Mouse (Mus musculus) lung, embryonic 15.5 days (tissue): Measurements from ENCODE around the gene Usp34. TPM values are rescaled to one million over a fixed set of nuclear protein-coding genes. Genes with fewer than 3 reads are reported as not detected.

Experiments
- ATAC-seq: fragments of 200-750 bp; cut with Nextera tagmentation; 2 replicates; pipeline ENCODE4 v1.8.0; 2017; ENCODE audit warnings: moderate number of reproducible peaks, borderline replicate concordance; ENCODE audit not compliant: low FRiP score, low TSS enrichment; ENCODE audit errors: extremely low read depth
- H3K27ac ChIP-seq: fragments of 300-500 bp; sonication (generic); 2 replicates; pipeline ENCODE4 v1.5.1; 2015; ENCODE audit warnings: moderate library complexity, mild to moderate bottlenecking, inconsistent platforms
- H3K27me3 ChIP-seq: fragments of 300-500 bp; sonication (generic); 2 replicates; pipeline ENCODE4 v1.6.1; 2015; ENCODE audit warnings: inconsistent platforms
- H3K36me3 ChIP-seq: fragments of 300-500 bp; sonication (generic); 2 replicates; pipeline ENCODE4 v1.6.1; 2015; ENCODE audit warnings: inconsistent platforms
- H3K4me1 ChIP-seq: fragments of 300-500 bp; sonication (generic); 2 replicates; pipeline ENCODE4 v1.6.1; 2015; ENCODE audit warnings: inconsistent platforms
- H3K4me2 ChIP-seq: fragments of 300-500 bp; sonication (generic); 2 replicates; pipeline ENCODE4 v1.6.1; 2015; ENCODE audit warnings: inconsistent platforms, mild to moderate bottlenecking, moderate library complexity
- H3K4me3 ChIP-seq: fragments of 300-500 bp; sonication (generic); 2 replicates; pipeline ENCODE4 v1.5.1; 2015; ENCODE audit warnings: mild to moderate bottlenecking, inconsistent platforms
- H3K9ac ChIP-seq: fragments of 300-500 bp; sonication (generic); 2 replicates; pipeline ENCODE4 v1.6.1; 2015; ENCODE audit warnings: inconsistent platforms
- H3K9me3 ChIP-seq: fragments of 300-500 bp; sonication (generic); 2 replicates; pipeline ENCODE4 v1.6.1; 2016; ENCODE audit warnings: inconsistent platforms
- WGBS: fragments of 180-500 bp; shearing (Covaris S2); methylation state at CpG from one replicate; pipeline ENCODE4 v1.1.7; 2015; 5-methylcytosine and 5-hydroxymethylcytosine counted together
- polyA plus RNA-seq: library from polyadenylated mRNA; unstranded; fragments of >200 nt; fragmentation: Nextera tagmentation; extraction: Ambion mirVana; gene quantifications from 2 replicates; pipeline ENCODE4 v1.2.1, GENCODE M21; 2015

Usp34 gene
- polyA plus RNA-seq, 1 experiment from 2014 or later, result 19.2 TPM

DNA sequence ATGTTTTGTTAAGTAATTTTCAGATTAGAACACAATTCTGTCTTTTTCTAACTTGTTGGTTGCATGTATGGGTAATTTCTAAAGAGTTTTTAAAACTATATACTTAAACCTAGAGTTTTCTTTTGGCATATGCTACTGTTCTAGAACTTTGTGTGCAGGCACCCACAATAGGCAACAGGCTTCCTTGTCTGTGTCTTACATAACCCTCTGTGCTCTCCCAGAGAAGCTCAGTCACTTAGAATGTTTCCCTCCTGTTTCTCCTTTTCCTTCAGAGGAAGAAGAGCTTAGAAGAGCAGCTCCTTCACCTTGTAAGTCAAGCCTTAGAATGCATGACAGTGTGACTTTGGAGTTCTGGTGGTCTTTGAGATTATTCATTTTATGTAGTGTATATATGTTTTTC lies 55.6 kb downstream of the Usp34 start:
- Histone ChIP-seq H3K36me3 (peaks cover 26% of the 10 kb centered on the region), H3K4me1 (no peaks in the 10 kb centered on the region)

DNA sequence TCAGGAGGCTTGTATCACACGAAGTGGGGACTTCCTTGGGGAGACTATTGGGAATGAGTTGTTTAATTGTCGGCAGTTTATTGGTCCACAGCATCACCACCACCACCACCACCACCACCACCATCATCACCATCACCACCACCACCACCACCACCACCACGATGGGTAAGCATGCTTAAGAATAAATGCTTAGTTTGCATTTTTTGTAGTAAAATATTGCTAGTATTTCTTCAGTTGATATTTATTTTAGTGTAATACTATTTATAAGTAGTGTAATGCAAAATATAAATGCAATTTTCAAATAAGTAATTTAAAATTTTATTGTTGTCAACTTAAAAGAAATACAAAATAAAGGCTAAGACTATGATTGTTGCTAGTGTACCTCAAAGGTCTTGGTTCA lies 57.7 kb downstream of the Usp34 start:
- Histone ChIP-seq H3K4me1 (no peaks in the 10 kb centered on the region), H3K9me3 (no peaks in the 10 kb centered on the region), H3K27ac (no peak overlapping the region), H3K9ac (no peak overlapping the region), H3K27me3 (no peaks in the 10 kb centered on the region), H3K4me3 (no peak overlapping the region), H3K36me3 (peaks cover 24% of the 10 kb centered on the region), H3K4me2 (no peak overlapping the region)
- 89% methylated on average over 3 of the region's 3 CpGs for WGBS
- ATAC-seq, result no peak

More for the DNA sequence above, 55.6 kb downstream of the Usp34 start:
- Histone ChIP-seq H3K27ac (no peak overlapping the region), H3K4me3 (no peak overlapping the region), H3K27me3 (no peaks in the 10 kb centered on the region), H3K4me2 (no peak overlapping the region), H3K9ac (no peak overlapping the region), H3K9me3 (no peaks in the 10 kb centered on the region)
- ATAC-seq, result no peak

DNA sequence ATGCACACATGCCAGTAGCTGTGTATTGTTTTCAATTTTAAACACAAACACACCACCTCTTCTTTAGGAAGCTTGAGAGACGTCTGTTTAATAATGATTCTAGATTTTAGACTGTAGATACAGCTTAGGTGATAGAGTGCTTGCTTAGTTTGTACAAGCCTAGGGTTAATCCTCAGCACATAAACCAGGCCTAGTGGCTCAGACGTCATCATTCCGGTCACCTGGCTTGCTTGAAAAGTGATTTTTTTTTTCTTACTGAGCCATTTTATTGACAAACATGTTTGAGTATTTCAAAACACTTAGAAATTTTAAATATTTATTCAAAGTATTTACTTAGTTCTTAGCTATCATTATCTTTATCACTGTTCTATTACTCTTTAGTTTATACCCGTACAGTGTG lies 65.3 kb downstream of the Usp34 start:
- peaks cover 37% of the 10 kb centered on the region for H3K36me3 ChIP-seq
- ATAC-seq, result no peak
- H3K4me3 ChIP-seq, result no peak overlapping the region
- H3K4me1 ChIP-seq, result no peaks in the 10 kb centered on the region
- H3K9me3 ChIP-seq, result no peaks in the 10 kb centered on the region
- H3K27me3 ChIP-seq, result no peaks in the 10 kb centered on the region
- no peak overlapping the region for H3K27ac ChIP-seq
- H3K9ac ChIP-seq, result no peak overlapping the region
- H3K4me2 ChIP-seq, result no peak overlapping the region
- WGBS, result 73% methylated on average over 4 of the region's 4 CpGs

DNA sequence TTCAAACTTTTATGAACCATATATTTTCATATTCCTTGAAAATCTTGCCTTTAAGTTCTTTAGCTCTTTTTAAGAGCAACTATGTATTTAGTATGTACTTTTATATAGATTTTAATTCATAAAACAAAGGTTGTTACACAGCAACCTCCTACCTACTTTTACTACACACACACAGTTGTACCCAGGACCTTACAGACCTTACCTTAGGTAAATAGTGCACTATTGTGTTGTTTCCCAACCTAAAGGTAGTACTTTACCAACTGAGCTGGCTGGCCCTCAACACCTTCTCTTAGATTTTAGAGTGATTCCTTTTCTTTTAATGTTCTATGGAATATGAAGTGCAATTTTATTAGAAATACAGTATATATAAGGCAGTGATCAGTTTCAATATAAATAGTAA lies 65.8 kb downstream of the Usp34 start:
- Histone ChIP-seq H3K27me3 (no peaks in the 10 kb centered on the region), H3K36me3 (peaks cover 40% of the 10 kb centered on the region), H3K4me2 (no peak overlapping the region), H3K4me3 (no peak overlapping the region), H3K9ac (no peak overlapping the region), H3K4me1 (no peaks in the 10 kb centered on the region), H3K27ac (no peak overlapping the region), H3K9me3 (no peaks in the 10 kb centered on the region)
- ATAC-seq, result no peak

- H3K27ac ChIP-seq, result no peak overlapping the region
- 87% methylated on average over 2 of the region's 2 CpGs for WGBS
- no peak overlapping the region for H3K4me2 ChIP-seq
- no peaks in the 10 kb centered on the region for H3K4me1 ChIP-seq
- no peak overlapping the region for H3K4me3 ChIP-seq
- H3K36me3 ChIP-seq, result peaks cover 38% of the 10 kb centered on the region
- H3K9ac ChIP-seq, result no peak overlapping the region
- no peaks in the 10 kb centered on the region for H3K9me3 ChIP-seq
- H3K27me3 ChIP-seq, result no peaks in the 10 kb centered on the region
- ATAC-seq, result no peak
Measured at GRCm38 (mm10) chr11:23380055-23380454, 73.4 kb downstream of the Usp34 start.

DNA sequence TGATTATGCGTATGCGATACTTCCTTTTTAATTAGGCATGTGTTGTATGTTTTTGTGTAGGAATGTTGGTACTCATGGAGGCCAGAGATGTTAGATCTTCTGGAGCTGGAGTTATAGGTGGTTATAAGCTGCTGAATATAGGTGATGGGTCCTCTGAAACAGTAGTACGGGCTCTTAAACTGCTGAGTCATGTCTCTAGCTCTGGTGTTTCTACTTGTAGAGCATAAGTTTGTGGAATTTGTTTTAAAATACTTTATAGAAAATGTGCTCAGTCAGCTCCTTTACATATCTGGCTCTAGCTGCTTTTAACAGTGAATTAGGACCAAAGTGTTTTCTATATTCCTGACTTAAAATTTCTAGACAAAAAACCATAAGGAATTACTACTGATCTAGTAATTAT lies 73.9 kb downstream of the Usp34 start:
- no peak overlapping the region for H3K4me3 ChIP-seq
- no peaks in the 10 kb centered on the region for H3K4me1 ChIP-seq
- 91% methylated on average over 3 of the region's 3 CpGs for WGBS
- no peak for ATAC-seq
- no peak overlapping the region for H3K9ac ChIP-seq
- H3K27me3 ChIP-seq, result no peaks in the 10 kb centered on the region
- H3K4me2 ChIP-seq, result no peak overlapping the region
- no peak overlapping the region for H3K27ac ChIP-seq
- H3K9me3 ChIP-seq, result no peaks in the 10 kb centered on the region
- peaks cover 34% of the 10 kb centered on the region for H3K36me3 ChIP-seq

- no peaks in the 10 kb centered on the region for H3K9me3 ChIP-seq
- no peak overlapping the region for H3K9ac ChIP-seq
- 86% methylated on average over 1 of the region's 1 CpGs for WGBS
- H3K4me1 ChIP-seq, result no peaks in the 10 kb centered on the region
- no peak for ATAC-seq
- H3K4me2 ChIP-seq, result no peak overlapping the region
- peaks cover 22% of the 10 kb centered on the region for H3K36me3 ChIP-seq
- no peak overlapping the region for H3K4me3 ChIP-seq
- H3K27me3 ChIP-seq, result no peaks in the 10 kb centered on the region
- no peak overlapping the region for H3K27ac ChIP-seq
Measured at GRCm38 (mm10) chr11:23382787-23383186, 76.1 kb downstream of the Usp34 start.

DNA sequence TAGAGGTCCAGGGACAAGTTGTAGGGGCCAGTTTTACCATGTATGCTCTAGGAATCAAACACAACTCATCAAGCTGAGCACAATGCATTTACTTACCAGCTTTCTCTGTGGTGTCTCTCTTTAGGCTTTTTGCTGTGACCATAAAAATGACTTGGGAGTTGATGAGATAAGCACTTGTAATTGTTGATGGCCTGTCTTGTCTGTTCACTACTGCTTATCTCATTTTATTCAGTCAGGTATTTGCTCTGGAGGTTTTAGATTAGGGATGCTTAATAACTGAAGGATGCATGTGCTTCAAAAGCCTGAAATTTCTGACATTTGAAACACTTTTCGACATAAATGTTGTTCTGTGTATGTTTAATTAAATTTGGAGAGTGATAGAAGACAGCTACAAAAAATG lies 83.0 kb downstream of the Usp34 start:
- no peak for ATAC-seq
- H3K27me3 ChIP-seq, result no peaks in the 10 kb centered on the region
- H3K9me3 ChIP-seq, result no peaks in the 10 kb centered on the region
- no peak overlapping the region for H3K9ac ChIP-seq
- H3K4me1 ChIP-seq, result no peaks in the 10 kb centered on the region
- no peak overlapping the region for H3K4me2 ChIP-seq
- H3K4me3 ChIP-seq, result no peak overlapping the region
- no peak overlapping the region for H3K27ac ChIP-seq
- 78% methylated on average over 1 of the region's 1 CpGs for WGBS
- peaks cover 29% of the 10 kb centered on the region for H3K36me3 ChIP-seq

DNA sequence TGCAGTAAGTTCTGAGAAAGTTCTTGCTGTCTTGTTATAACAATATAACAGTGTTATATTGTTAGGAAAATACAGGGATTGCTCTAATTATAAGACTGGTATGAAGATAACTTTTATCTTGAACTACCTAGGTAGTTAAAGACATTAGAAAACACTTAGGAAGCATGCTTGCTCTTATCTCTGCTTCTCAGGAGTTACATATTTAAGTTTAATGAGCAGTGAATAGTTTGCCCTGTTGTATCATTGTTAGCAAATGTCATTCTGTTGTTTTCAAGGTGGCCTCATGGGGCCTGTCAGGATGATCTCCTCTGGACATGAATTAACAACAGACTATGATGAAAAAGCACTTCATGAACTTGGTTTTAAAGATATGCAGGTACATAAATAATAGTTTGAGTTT lies 85.9 kb downstream of the Usp34 start:
- H3K9ac ChIP-seq, result no peak overlapping the region
- no peak overlapping the region for H3K4me2 ChIP-seq
- H3K36me3 ChIP-seq, result peaks cover 43% of the 10 kb centered on the region
- no peak overlapping the region for H3K4me3 ChIP-seq
- H3K4me1 ChIP-seq, result no peaks in the 10 kb centered on the region
- no peak overlapping the region for H3K27ac ChIP-seq
- no peaks in the 10 kb centered on the region for H3K9me3 ChIP-seq
- no peaks in the 10 kb centered on the region for H3K27me3 ChIP-seq
- ATAC-seq, result no peak

GRCm38 (mm10) chr11:23396608-23397007 lies 89.9 kb downstream of the Usp34 start:
- no peak overlapping the region for H3K27ac ChIP-seq
- H3K9me3 ChIP-seq, result no peaks in the 10 kb centered on the region
- no peak overlapping the region for H3K4me2 ChIP-seq
- H3K27me3 ChIP-seq, result no peaks in the 10 kb centered on the region
- peaks cover 34% of the 10 kb centered on the region for H3K36me3 ChIP-seq
- H3K9ac ChIP-seq, result no peak overlapping the region
- H3K4me3 ChIP-seq, result no peak overlapping the region
- no peaks in the 10 kb centered on the region for H3K4me1 ChIP-seq
- 73% methylated on average over 4 of the region's 4 CpGs for WGBS
- ATAC-seq, result no peak

GRCm38 (mm10) chr11:23400978-23401776 lies 94.5 kb downstream of the Usp34 start:
- no peak overlapping the region for H3K9ac ChIP-seq
- no peaks in the 10 kb centered on the region for H3K27me3 ChIP-seq
- no peak for ATAC-seq
- H3K4me2 ChIP-seq, result no peak overlapping the region
- H3K4me1 ChIP-seq, result no peaks in the 10 kb centered on the region
- no peak overlapping the region for H3K4me3 ChIP-seq
- H3K36me3 ChIP-seq, result peaks cover 37% of the 10 kb centered on the region
- H3K9me3 ChIP-seq, result no peaks in the 10 kb centered on the region
- no peak overlapping the region for H3K27ac ChIP-seq
- WGBS, result 87% methylated on average over 12 of the region's 12 CpGs

GRCm38 (mm10) chr11:23428301-23428700 lies 121.6 kb downstream of the Usp34 start:
- Histone ChIP-seq H3K9me3 (no peaks in the 10 kb centered on the region), H3K4me3 (no peak overlapping the region), H3K4me1 (no peaks in the 10 kb centered on the region), H3K9ac (no peak overlapping the region), H3K27me3 (no peaks in the 10 kb centered on the region), H3K4me2 (no peak overlapping the region), H3K36me3 (peaks cover 57% of the 10 kb centered on the region), H3K27ac (no peak overlapping the region)
- no peak for ATAC-seq
- 91% methylated on average over 6 of the region's 6 CpGs for WGBS

DNA sequence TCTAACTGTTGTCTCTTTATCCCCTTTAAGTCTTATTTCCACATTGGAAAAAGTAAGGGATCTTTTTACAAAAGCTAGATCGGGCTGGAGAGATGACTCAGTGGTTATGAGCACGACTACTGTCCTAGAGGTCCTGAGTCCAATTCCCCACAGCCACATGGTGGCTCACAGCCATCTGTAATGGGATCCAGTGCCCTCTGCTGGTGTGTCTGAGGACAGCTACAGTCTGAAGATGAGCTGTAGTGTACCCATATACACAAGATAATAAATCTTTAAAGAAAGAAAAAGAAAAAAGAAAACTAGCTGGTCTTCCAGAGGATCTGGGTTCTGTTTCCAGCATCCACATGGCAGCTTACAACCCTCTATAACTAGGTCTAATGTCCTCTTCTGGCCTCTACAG lies 123.3 kb downstream of the Usp34 start:
- H3K27me3 ChIP-seq, result no peaks in the 10 kb centered on the region
- no peaks in the 10 kb centered on the region for H3K9me3 ChIP-seq
- no peak overlapping the region for H3K27ac ChIP-seq
- no peak overlapping the region for H3K9ac ChIP-seq
- H3K4me1 ChIP-seq, result no peaks in the 10 kb centered on the region
- no peak for ATAC-seq
- no peak overlapping the region for H3K4me2 ChIP-seq
- peaks cover 62% of the 10 kb centered on the region for H3K36me3 ChIP-seq
- WGBS, result 84% methylated on average over 2 of the region's 2 CpGs
- no peak overlapping the region for H3K4me3 ChIP-seq
